Mouse (Mus musculus): Measurements from ENCODE around the gene Drd3.

Gene Drd3

DNA sequence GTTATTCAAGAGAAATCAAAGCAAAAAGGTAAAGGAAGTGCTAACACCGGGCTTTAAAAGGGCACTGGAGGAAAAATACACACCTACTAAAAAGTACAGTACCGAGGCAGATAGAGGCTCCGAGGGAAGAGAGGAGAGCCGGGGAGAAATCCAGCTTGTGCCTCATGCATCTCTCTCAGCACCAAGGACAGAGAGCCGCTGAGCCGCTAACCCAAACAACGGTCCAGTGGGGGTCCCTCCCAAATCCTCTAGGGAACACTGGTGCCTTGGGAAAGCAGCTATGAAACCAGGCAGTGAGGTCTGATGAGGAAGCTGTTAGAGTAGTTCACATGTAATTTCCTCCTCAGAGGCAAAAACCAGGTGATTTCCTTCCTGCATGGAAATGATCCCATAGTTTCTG, at the start of gene Drd3:
TSS of gene Drd3 (plus strand) at position 276 of the 400 bp plus-strand sequence.
- DNase-seq (ENCODE audit: low spot score in 2 of 2) = no peak

DNA sequence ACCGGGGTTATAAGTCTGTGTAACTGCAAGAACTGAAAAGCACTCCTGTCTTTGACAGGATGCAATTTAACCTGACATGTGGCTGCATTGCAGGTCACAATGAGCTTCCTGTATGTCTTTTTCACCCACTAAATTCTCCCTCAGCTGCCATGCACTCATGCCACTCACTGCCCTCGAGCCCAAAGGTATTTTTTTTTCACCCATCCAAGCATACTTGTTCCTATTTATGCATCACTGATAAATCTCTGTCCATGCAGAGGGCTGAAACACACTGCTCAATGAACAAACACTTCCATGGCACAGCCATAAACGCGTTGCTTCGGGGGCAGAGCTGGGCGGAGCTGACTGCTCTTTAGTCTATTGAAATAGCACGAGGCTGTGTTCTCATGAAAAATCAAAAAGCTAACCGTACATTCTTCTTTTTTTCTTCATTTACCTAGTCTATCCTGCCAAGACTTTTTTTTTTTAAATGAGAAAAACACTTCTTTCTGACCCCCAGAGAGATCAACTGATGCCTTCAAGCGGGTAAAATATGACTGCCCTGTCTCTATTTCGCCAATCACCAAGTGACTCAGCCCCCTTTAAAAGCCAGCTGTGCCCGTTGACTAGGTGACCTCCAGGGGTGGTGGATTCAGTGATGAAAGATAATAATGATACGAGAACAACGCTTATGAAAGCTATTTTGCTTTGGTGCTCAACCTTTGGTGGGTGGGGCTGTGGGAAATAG, 45.3 kb upstream of the Drd3 start:
- no peak for DNase-seq (ENCODE audit: low spot score in 2 of 2)

DNA sequence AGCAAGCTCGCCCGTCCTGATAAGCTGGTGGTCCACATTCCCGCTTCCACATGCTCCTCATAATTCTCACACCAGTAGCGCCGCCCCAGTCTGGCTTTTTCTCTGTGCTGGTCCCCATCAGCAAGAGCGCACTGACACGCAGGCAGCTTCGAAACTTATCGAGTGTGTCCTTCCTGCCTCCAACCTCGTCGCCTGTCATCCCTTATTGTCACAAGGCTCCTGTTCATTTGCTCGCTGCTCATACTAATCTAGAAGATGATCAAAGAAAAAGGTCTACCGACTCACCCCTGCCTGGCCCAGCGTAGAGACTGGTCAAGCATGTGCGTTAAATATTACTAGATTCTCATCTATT, 44.8 kb upstream of the Drd3 start:
- DNase-seq (ENCODE audit: low spot score in 2 of 2) = no peak

DNA sequence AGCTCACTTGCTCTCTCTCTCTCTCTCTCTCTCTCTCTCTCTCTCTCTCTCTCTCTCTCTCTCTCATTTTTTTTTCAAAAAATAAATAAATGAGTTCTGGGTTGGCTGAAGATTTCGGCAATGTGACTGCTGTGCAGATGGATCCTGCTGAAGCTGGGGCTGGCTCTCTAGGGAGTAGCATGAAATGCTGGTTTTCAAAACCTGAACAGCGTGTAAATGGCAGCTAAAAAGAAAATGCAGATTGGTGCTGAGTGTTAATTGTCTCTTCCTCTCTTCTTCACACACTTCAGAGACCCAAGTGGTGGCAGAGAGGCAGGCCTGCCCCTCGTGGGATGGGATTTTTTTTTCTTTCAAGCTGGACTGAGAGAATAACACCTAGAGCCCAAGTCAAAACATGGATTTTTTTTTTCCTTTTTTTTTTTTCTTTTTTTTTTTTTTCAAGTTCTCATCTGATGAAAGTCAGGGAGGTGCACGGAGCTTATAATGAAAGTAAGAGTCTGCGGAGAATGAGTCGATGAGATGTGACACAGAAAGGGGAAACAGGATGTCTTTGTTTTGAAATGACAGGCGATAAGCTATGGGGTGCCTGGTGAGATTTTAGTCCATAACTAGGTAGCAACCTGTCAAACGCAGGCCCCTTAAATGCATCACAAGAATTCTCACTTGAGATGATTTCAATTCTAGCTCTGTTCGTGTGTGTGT, 44.2 kb upstream of the Drd3 start:
- DNase-seq (ENCODE audit: low spot score in 2 of 2) = no peak

DNA sequence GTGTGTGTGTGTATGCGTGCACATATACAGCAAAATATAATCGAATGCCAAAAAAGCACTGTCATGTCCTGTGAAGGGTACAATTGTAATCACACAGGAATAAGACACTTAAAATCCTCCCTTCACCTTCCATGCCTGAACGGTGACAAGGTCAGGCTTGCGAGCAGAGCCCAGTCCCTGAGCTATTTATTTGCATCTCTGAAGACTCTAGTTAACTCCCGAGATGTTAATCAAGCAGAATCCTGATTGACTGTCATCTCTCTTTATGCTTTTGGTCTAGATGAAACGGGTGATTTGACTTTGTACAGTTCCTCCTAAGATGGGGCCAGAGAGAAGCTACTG, 43.7 kb upstream of the Drd3 start:
- DNase-seq (ENCODE audit: low spot score in 2 of 2) = no peak

DNA sequence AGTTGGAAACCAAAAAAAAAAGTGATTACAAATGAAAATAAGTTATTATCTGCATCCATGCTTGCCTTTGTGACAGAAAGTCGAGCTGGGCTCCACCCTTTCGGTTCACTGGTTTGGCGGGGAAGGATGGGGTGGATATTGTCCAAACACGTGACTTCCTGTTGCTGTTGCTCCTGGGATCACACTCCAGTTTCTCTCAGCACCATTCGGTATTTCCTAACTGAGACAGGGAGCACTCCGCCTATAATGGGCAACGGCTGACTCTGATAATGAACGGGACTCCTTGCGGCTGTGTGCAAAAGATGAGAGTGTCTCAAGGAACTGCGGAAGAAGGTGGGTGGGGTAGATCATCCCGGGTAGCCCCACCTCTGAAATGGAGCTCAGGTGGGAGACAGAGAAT, 43.2 kb upstream of the Drd3 start:
- no peak for DNase-seq (ENCODE audit: low spot score in 2 of 2)

DNA sequence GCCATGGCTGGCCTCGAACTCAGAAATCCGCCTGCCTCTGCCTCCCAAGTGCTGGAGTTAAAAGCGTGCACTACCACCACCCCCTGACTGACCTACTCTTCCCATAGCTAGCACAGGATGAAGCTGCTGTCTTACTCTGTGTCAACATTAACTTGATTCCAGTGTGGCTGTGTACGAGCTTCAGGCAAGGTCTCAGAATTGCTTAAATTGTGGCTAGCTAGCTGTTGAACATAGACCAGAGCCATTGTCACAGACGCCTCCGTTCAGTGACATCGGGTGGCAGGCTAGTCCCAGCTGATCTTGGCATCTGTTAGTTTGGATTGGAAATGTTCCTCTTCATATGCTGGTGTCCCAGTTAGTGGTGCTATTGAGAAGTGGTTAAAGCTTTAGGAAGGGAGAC, 42.5 kb upstream of the Drd3 start:
- DNase-seq (ENCODE audit: low spot score in 2 of 2) = no peak

DNA sequence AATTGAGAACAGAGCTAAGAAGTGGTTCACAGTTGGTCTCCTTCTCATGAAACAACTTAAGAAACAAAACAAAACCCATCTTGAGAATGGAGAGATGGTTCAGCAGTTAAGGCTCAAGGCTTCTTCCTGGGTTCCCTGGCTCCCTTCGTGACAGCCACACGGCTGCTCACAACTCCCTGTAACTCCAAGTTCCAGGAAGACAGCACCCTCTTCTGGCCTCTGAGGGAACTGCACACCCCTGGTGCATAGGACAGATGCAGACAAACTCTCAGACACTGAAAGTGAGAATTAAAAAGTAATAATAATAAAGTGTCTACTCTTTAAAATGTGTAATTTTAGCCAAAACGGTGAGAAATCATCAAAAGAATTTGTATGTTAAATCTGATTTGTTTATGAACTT, 29.4 kb upstream of the Drd3 start:
- DNase-seq (ENCODE audit: low spot score in 2 of 2) = no peak

DNA sequence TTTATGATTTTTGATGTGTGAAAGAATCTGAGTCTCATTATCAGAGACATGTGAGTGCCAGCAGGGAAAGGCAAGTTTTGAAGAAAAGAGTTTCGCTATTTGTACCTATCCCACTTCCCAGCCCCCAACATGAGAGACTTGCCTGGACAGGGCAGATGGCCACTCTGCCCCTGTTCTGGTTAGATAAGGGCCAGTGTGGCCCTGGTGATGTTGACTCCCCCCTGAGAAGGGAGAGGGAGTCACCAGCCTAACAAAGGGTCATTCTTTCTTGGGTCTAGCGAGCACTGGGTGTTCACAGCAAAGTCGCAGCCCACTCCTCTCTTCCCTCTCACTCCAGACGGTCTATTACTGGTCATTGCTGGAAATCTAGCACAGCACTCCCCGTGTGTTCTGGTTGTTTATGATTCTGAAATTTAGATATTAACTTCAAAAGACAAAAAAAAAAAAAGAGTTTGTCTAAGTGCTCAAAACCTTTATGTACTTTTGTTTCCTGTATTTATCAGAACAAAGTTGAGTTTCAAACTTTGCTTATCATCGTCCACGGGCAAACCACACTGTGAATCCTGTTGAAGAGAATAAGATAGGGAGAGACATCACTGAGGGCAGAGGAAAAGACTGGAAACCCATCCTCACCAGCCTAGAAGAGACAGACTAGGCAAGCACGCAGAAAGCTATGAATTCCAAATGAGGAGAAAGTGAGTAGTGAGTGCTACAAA, 24.2 kb upstream of the Drd3 start:
- DNase-seq (ENCODE audit: low spot score in 2 of 2) = no peak

DNA sequence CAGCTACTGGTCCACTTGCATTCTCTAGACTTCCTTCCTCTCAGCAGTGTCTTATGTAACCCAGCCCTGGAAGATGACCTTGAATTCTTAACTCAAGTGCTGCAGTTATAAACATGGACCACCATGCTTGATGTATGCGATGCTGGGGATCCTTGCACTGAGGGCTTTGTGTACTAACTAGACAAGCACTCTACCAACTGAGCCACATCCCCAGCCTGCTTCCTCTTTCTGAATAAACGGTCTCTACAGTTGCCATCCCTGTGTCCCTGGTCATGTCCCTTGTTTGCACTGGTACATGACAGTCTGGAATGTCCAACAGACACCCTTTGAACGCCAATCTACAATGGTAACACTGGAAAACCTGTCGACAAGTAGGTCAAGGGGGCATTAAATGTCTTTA, 23.5 kb upstream of the Drd3 start:
- DNase-seq (ENCODE audit: low spot score in 2 of 2) = no peak

DNA sequence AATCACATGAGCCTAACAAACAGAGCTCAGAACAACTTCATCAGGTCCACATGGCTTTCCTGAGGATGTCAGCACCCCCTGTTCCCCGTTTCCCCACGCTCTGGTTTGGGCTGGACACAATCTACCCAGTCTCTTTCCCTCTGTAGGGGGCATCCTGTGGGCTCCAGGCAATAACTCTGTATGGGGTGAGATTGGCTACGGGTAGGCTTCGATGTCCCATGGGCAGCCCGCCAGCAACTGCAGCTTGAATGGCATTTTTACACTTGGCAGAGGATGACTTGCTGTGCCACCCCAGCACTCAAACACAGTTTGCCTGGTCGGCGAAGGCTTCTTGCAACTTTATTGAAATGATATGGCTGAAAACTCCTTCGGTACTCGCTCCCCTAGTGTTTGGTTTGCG, 21.3 kb upstream of the Drd3 start:
- DNase-seq (ENCODE audit: low spot score in 2 of 2) = no peak

DNA sequence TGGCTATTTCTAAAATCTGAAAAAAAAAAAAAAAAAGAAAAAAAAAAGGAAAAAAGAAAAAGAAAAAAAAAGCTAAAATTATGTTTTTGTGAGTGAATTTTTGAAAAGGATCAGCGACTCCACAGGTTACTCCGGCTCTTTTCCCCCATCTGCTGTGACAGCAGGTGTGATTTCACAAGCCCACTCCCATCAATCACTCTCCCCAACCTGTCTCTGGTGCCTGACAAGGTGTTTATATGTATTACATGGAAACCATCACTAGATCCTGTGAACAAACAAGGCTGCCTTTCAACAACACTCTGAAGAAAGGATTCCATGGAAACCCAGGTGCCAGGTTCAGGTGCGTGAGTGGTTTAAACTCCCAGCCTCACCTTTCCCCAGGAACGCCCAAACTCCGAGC, 20.9 kb upstream of the Drd3 start:
- no peak for DNase-seq (ENCODE audit: low spot score in 2 of 2)

DNA sequence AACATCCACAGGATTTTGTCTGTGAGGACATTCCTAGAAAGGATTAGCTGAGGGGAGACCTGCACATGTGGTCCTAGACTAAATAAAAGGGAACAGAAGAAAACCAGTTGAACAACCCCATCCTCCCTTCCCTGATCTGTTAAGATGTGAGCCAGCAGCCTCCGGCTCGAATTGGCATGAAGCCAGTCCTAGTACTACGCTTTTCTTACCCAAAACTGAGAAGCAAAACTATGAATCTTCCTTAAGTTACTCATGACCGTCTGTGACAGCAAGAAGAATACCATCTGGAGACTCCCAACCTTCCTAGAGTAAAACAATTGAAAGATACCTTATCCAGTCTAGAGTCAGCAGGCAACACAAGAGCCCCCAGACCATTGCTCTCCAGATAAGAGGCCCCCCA, 15.9 kb upstream of the Drd3 start:
- DNase-seq (ENCODE audit: low spot score in 2 of 2) = no peak

DNA sequence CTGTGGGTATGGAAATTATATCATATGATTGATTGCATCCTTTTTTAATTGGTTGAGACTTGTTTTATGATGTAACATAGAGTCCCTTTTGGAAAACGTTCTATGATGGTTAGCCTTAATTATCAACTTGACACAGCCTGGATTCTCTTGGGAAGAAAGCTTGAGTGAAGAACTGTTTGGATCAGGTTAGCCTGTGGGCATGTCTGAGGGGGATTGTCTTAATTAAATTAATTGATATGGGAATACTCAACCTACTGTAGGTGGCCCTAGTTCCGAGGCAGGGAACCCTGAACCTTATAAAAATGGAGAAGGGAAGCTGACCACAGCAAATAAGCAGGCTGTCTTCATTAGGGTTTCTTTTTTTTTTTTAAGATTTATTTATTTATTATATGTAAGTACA, 12.9 kb upstream of the Drd3 start:
- no peak for DNase-seq (ENCODE audit: low spot score in 2 of 2)

DNA sequence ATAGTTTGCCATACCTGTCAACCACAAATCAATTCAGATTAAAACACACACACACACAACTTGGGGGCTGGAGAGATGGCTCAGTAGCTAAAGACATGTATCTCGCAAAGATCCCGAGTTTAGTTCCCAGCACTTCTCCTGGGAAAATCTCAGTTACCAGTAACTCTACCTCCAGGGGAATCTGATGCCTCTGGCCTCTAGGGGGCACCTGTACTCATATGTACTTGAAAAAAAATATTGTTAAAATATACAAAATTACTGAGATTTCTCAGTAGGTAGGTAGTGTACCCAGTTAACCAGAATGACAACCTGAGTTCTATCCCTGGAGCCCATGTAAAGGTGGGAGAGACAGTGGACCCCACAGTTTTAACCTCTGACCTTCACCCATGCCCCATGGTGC, 5.4 kb upstream of the Drd3 start:
- no peak for DNase-seq (ENCODE audit: low spot score in 2 of 2)

DNA sequence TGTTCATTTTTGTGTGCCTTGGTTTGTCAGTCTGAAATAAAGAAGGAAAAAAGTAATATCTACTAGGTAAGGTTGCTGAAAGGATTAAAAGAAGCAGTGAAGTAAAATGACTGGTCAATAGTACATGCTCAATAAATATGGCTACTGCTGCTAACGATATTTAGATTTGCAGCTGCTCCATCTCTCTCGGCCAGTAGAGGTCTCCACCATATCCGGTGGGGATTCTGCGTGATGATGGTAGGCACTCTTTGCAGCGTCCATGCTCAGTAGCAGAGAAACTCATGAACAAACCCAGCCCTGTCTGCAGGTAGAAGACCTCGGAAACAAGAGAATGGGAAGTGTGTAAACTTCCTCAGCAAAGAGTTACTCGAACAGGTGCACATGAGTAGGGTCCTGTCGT, 926 bp upstream of the Drd3 start:
- DNase-seq (ENCODE audit: low spot score in 2 of 2) = no peak

DNA sequence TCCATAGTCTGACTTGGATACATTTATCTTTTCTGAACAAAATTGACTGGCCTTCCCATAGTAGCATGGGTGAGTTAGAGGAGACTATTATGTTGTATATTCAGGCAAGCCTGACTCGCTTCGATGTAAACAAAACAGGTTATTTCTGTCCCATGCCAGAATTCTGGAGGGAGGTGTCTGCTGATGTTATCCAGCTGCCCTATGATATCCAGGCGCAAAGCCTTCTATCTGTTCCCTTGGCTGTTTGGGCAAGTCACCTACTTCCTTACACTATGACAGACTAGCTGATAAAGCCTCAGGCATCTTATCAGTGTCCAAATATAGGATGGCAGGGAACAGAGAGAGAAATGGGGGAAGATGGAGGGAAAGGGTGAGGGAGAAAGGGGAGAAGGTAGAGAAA, 18.5 kb downstream of the Drd3 start:
- DNase-seq (ENCODE audit: low spot score in 2 of 2) = no peak

DNA sequence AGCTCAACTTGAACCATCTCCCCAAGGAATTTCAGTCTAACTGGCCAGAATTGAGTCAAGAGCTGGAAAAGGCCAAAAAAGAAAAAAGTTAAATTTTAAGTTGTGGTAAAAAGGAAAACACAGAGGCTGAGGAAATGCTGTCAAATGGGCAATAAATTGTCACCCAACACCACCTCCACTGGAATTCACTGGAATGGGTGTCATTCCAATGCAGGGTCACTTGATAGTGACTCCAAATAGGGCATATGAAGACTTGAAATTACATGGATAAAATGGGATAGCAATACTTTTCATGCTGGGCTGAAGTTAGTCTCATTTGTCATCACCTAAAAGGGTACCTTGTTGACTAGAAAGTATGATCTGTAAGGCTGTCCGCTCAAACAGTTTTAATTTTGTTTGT, 18.9 kb downstream of the Drd3 start:
- DNase-seq (ENCODE audit: low spot score in 2 of 2) = no peak

DNA sequence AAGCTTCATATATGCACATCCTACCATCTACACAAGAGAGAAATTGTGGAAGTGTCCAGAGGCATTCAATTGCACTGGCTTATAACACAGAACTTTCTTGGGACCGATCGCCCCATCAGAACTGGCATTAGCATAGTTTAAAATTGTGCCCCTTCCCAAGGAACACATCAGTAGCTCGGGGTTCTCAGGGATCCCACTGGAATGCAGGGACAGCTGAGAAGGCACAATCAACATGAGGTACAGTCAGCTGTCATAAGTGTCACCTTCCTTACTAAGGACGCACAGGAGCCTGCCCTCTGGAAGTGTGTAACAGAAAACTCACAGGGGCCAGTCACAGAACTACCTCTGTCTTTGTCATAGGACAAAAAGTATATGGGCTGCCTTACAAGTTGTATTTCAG, 19.7 kb downstream of the Drd3 start:
- no peak for DNase-seq (ENCODE audit: low spot score in 2 of 2)

DNA sequence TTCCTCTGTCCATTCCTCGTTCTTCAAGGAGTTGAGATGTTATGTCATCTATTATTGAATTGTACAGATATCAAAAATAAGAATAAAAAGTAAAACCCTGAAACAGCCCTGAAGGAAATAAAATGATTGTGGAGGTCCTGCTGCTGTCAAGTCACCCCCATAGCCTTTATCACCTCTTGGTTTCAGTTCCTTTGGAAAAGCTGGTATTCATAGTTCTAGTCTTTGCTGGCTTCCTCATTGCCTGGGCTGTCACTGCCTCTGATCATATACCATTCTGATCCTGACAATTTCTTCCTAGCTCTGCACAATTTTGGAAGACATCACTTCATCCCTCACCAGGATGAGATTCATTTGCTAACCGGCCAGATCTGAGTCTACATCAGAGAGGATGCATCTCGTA, 23.1 kb downstream of the Drd3 start:
- DNase-seq (ENCODE audit: low spot score in 2 of 2) = no peak

DNA sequence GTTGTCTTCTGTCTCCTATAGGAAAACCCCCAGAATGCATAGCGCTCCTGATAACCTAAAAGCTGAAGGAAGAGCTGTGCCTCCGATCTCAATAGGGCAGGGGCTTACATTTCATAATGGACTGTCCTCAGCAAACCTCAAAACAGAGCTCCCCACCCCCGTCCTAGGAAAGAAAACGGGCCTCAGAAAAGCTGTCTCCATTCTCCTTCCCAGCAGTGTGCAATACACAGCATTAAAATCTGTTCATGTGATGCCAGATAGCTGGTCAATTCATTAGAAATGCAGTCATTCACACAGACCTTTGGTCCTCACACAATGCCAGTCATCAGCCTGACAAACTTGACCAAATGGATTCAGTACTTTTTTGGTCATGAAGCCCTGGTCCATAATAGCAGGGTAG, 45.7 kb downstream of the Drd3 start:
- no peak for DNase-seq (ENCODE audit: low spot score in 2 of 2)

DNA sequence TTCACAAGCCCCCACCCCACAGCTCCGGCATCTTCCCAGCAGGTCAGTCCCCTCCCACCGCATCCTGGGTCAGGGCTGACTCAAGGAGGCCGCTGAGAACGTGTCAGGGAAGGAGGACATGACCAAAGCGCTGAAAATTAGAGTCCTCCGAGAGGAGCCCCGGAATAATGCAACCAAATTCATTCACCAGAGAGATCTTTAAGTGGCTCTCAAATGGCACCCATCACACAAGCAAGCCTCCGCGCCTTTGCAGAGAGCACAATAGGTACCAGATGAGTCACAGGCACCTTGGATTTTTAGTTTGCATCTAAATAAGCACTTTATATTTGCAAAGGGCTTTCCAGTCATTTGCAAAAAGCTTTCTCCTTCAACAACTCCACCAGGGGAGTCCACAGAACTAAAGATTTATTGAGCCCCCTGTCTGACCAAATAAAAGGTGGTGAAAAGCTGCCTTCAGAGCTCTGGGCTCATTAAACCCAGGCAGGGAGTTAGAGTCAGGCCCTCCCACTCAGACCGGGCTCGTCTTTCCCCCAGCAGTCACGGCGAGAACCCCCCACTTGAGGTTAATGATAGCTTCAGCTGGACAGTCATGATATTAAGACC, 46.4 kb downstream of the Drd3 start:
- no peak for DNase-seq (ENCODE audit: low spot score in 2 of 2)

DNA sequence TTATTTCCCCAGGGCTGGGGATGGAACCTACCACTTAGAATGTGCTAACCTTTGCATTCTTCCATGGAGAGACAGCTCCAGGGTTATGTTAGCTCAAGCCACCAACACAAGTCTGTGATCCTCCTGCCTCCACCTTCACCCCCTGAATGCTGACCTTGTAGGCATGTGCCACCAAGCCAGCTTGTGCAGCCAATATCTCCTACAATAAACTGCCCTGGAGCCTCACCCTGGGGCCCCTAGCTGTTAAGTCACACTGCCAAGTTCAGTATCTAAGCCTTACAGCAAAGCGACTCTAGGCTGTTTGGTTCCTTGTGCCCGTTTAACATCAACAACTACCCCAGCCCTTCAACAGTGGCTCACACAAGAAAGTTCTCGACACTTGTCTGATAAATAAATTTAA, 47.3 kb downstream of the Drd3 start:
- no peak for DNase-seq (ENCODE audit: low spot score in 2 of 2)

Measured in frontal cortex, postnatal 36 days (tissue).